Mouse (Mus musculus) intestine, embryonic 14.5 days (tissue): ENCODE data around the gene Asic2. TPM values are rescaled to one million over a fixed set of nuclear protein-coding genes. Genes with fewer than 3 reads are reported as not detected.

Source experiments
- ATAC-seq: fragments of 200-750 bp; cut with Nextera tagmentation; replicated peaks from 2 replicates; pipeline ENCODE4 v1.8.0; 2017; ENCODE audit warnings: low read depth, moderate number of reproducible peaks, moderate TSS enrichment, moderate library complexity; ENCODE audit not compliant: low FRiP score, low TSS enrichment
- DNase-seq: peaks from one replicate; pipeline ENCODE4 v3.0.0-alpha.2; 2018; ENCODE audit warnings: low spot score
- H3K27ac ChIP-seq: fragments of 300-500 bp; sonication (generic); 2 replicates; pipeline ENCODE4 v1.5.1; 2014; ENCODE audit warnings: low read depth, mild to moderate bottlenecking, control low read depth
- H3K27me3 ChIP-seq: fragments of 300-500 bp; sonication (generic); replicated peaks from 2 replicates; pipeline ENCODE4 v1.6.1; 2014; ENCODE audit warnings: low read length, control low read depth; ENCODE audit not compliant: control insufficient read depth, insufficient read depth
- H3K36me3 ChIP-seq: fragments of 300-500 bp; sonication (generic); 2 replicates; pipeline ENCODE4 v1.6.1; 2014; ENCODE audit warnings: low read length, control low read depth; ENCODE audit not compliant: control insufficient read depth, insufficient read depth
- H3K4me1 ChIP-seq: fragments of 300-500 bp; sonication (generic); replicated peaks from 2 replicates; pipeline ENCODE4 v1.6.1; 2014; ENCODE audit warnings: low read length, control low read depth, mixed read lengths; ENCODE audit not compliant: control insufficient read depth, insufficient read depth
- H3K4me2 ChIP-seq: fragments of 300-500 bp; sonication (generic); 2 replicates; pipeline ENCODE4 v1.6.1; 2014; ENCODE audit warnings: low read length
- H3K4me3 ChIP-seq: fragments of 300-500 bp; sonication (generic); 2 replicates; pipeline ENCODE4 v1.5.1; 2014; ENCODE audit warnings: low read depth, low read length, control low read depth, mixed read lengths
- H3K9ac ChIP-seq: fragments of 300-500 bp; sonication (generic); 2 replicates; pipeline ENCODE4 v1.6.1; 2014; ENCODE audit warnings: mild to moderate bottlenecking, low read length
- H3K9me3 ChIP-seq: fragments of 300-500 bp; sonication (generic); 2 replicates; pipeline ENCODE4 v1.6.1; 2016; ENCODE audit warnings: low read length, control low read depth; ENCODE audit not compliant: control insufficient read depth
- WGBS: fragments of 180-500 bp; shearing (Covaris S2); extraction: QIAGEN DNeasy Blood & Tissue Kit; methylation state at CpG from one replicate; pipeline ENCODE4 v1.1.7; 2014; 5-methylcytosine and 5-hydroxymethylcytosine counted together
- polyA plus RNA-seq: library from polyadenylated mRNA; unstranded; fragments of >200 nt; fragmentation: Nextera tagmentation; extraction: Ambion mirVana; gene quantifications from 2 replicates; pipeline ENCODE4 v1.2.1, GENCODE M21; 2014

The Asic2 gene
- polyA plus RNA-seq, 1 experiment from 2014 or later = 0.22 TPM

DNA sequence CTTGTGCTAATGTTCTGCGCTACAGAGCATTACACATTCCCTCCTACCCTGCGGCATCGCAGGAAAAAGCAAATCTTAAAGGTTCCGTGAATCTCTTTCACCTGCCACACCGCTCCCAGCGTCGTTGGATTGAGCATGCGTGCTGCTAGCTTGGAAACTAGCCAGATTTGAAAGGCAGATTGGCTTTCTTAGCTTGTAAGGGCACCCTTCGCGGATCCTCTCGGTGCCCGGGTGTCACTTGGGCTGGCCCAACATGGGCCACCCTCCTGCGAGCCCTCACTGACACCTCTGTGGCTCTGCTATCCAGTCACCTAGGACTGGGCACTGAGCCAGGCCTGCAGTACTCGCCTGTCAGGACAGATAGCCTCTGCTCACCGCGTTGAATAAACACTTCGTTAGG, 380.3 kb downstream of the Asic2 start:
- WGBS = 61% methylated on average over 17 of the region's 17 CpGs
- Histone ChIP-seq H3K27ac (no peak overlapping the region), H3K27me3 (no peaks in the 10 kb centered on the region), H3K4me2 (no peak overlapping the region), H3K9me3 (no peaks in the 10 kb centered on the region), H3K36me3 (no peaks in the 10 kb centered on the region), H3K4me1 (no peaks in the 10 kb centered on the region), H3K9ac (no peak overlapping the region), H3K4me3 (no peak overlapping the region)
- ATAC-seq (no peak), DNase-seq (no peak)

DNA sequence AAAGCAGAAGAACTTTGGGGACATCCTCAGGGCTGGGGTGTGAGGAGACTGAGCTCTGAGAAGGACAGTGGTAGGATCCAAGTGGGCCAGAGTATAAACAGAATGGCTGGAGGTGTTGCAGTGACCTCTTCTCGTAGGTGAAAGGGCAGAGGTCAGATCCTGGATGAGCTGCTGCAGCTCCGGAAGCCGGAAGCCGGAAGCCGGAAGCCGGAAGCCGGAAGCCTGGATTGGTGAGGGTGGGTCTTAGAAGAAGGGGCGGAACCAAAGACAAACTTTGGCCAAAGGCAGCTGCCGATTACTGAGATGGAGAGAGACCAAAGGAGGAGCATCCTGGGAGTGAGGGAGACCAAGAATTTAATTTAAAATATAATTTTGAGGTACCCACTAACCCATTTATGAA, 381.1 kb downstream of the Asic2 start:
- no peak for DNase-seq
- H3K27ac ChIP-seq = no peak overlapping the region
- 71% methylated on average over 9 of the region's 9 CpGs for WGBS
- no peaks in the 10 kb centered on the region for H3K36me3 ChIP-seq
- no peak overlapping the region for H3K4me3 ChIP-seq
- no peaks in the 10 kb centered on the region for H3K9me3 ChIP-seq
- H3K4me1 ChIP-seq = no peaks in the 10 kb centered on the region
- ATAC-seq = no peak
- H3K27me3 ChIP-seq = no peaks in the 10 kb centered on the region
- H3K9ac ChIP-seq = no peak overlapping the region
- no peak overlapping the region for H3K4me2 ChIP-seq

DNA sequence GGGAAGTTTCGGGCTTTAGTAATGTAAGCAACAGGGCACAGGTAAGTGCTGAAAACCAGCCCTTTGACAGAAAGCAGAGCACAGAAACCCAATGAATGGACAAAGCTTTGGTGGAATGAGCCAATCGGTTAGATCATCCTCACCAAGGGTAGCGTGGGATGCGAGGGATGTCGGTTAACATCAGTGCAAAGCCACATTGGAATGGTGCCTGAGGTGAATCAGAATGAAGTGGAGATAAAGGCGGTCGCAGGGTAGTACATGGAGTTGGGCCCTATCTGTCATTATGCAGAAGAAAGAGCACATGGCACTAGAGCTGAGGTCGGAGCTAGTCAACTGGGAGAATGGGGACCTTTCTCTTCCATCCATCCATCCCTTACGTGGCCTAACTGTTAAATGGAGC, 383.8 kb downstream of the Asic2 start:
- ATAC-seq (no peak), DNase-seq (no peak)
- H3K27ac ChIP-seq = no peak overlapping the region
- no peak overlapping the region for H3K4me2 ChIP-seq
- 88% methylated on average over 9 of the region's 9 CpGs for WGBS
- no peaks in the 10 kb centered on the region for H3K27me3 ChIP-seq
- H3K9me3 ChIP-seq = no peaks in the 10 kb centered on the region
- H3K36me3 ChIP-seq = no peaks in the 10 kb centered on the region
- no peaks in the 10 kb centered on the region for H3K4me1 ChIP-seq
- no peak overlapping the region for H3K9ac ChIP-seq
- H3K4me3 ChIP-seq = no peak overlapping the region

DNA sequence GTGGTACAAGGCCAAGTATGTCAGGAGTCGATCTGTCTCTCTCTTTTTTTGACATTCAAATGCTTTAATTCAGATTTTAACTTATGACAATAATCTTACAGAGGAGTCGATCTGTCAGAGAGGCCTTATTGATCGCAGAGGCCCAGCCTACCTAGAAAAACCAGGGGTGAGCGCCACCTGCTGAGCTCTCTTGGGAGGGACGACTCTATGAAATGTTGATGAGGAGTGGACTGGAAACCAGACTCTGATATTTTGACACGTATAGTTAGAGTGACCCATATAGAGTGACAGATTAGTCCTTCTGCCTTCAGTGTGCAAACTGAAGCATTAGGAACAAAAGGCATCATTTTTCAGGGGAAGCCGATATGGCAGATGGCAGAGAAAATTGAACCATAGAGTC, 385.1 kb downstream of the Asic2 start:
- Histone ChIP-seq H3K36me3 (no peaks in the 10 kb centered on the region), H3K9me3 (no peaks in the 10 kb centered on the region), H3K4me1 (no peaks in the 10 kb centered on the region), H3K4me3 (no peak overlapping the region), H3K27ac (no peak overlapping the region), H3K4me2 (no peak overlapping the region), H3K9ac (no peak overlapping the region), H3K27me3 (no peaks in the 10 kb centered on the region)
- ATAC-seq (no peak), DNase-seq (no peak)
- WGBS = 71% methylated on average over 7 of the region's 7 CpGs

DNA sequence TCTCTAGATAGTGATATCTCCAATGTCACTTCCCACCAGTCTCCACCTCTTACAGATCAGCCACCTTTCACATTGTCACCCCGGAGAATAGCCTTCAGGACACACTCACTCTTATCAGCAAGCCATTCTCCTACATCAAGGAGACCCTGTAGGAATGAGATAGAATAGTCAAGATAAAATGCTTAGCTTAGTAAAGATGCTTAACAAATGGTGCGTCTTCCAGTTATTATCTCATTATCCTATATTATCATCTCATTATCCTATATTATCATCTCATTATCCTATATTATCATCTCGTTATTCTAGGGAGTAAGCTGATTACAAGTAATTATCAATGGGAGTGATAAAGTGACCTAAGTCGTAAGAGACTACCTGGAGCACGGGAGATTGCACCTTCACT, 386.1 kb downstream of the Asic2 start:
- no peak overlapping the region for H3K9ac ChIP-seq
- no peaks in the 10 kb centered on the region for H3K27me3 ChIP-seq
- H3K4me2 ChIP-seq = no peak overlapping the region
- 67% methylated on average over 5 of the region's 5 CpGs for WGBS
- no peaks in the 10 kb centered on the region for H3K36me3 ChIP-seq
- no peaks in the 10 kb centered on the region for H3K9me3 ChIP-seq
- no peaks in the 10 kb centered on the region for H3K4me1 ChIP-seq
- ATAC-seq (no peak), DNase-seq (no peak)
- H3K4me3 ChIP-seq = no peak overlapping the region
- H3K27ac ChIP-seq = no peak overlapping the region

DNA sequence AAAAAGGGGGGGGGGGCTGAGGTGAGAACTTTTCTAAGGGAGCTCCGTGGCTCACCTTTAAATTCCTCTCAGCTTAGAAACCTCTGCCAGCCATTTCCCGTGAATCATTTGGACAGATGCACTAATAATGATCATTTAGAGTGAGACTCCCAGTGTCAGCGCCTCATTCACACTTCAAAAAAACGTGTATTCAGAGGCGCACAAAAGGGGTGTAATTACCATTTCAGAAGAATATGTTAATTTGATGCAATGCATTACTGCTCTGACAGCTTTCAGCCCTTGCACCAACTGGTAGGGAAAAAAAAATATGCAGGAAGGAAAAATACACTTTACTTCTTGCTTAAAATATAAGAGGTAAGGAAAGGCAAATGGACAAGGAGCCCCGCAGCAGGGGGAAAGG, 388.5 kb downstream of the Asic2 start:
- ATAC-seq = no peak
- H3K4me3 ChIP-seq = no peak overlapping the region
- H3K27ac ChIP-seq = no peak overlapping the region
- WGBS = 28% methylated on average over 6 of the region's 6 CpGs
- no peaks in the 10 kb centered on the region for H3K9me3 ChIP-seq
- no peak overlapping the region for H3K9ac ChIP-seq
- H3K27me3 ChIP-seq = no peaks in the 10 kb centered on the region
- no peak overlapping the region for H3K4me2 ChIP-seq
- DNase-seq = no peak
- H3K4me1 ChIP-seq = no peaks in the 10 kb centered on the region
- no peaks in the 10 kb centered on the region for H3K36me3 ChIP-seq

DNA sequence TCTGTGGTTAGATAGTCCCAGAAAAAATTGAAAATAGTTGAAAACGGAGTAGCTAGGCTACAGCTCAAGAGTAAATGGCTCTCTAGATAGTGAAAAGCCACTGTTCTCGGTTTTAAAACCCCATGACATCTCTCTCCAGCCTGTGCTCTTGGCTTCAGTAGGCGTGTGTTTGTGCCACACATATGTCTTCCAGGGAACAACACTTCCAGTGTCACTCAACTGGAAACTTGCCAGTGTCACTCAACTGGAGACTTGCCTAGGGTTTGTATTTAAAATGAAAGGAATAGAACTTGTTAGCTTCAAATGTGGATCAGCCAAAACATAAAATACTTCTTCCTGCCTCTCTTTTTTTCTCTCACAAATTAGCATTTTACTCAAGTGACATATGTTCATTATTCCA, 397.9 kb downstream of the Asic2 start:
- DNase-seq (no peak), ATAC-seq (no peak)
- no peaks in the 10 kb centered on the region for H3K4me1 ChIP-seq
- H3K4me3 ChIP-seq = no peak overlapping the region
- no peak overlapping the region for H3K9ac ChIP-seq
- no peaks in the 10 kb centered on the region for H3K27me3 ChIP-seq
- H3K27ac ChIP-seq = no peak overlapping the region
- WGBS = 69% methylated on average over 3 of the region's 3 CpGs
- no peak overlapping the region for H3K4me2 ChIP-seq
- H3K9me3 ChIP-seq = no peaks in the 10 kb centered on the region
- no peaks in the 10 kb centered on the region for H3K36me3 ChIP-seq

DNA sequence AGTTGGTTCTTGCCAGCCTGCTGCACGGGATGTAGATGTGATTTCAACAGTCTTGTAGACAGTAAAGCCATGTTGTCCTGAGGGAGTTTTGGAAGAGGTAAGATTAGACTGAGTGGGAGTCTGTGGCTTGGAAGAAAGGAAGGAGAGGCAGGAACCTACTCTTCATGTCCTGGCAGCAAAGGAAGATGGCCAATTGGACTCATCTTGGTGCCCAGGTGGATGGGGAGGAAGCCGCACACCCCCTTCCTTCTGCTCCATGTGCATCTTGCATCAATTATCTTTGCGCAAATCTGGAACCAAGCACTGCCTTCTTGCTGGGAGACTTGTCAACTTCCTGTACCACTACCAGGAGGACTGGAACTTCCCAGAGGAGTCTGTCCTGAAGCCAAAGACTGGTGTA, 403.4 kb downstream of the Asic2 start:
- ATAC-seq (no peak), DNase-seq (no peak)
- no peak overlapping the region for H3K4me3 ChIP-seq
- no peak overlapping the region for H3K4me2 ChIP-seq
- no peaks in the 10 kb centered on the region for H3K4me1 ChIP-seq
- no peaks in the 10 kb centered on the region for H3K9me3 ChIP-seq
- no peaks in the 10 kb centered on the region for H3K27me3 ChIP-seq
- no peak overlapping the region for H3K27ac ChIP-seq
- no peak overlapping the region for H3K9ac ChIP-seq
- H3K36me3 ChIP-seq = no peaks in the 10 kb centered on the region
- WGBS = 92% methylated on average over 3 of the region's 3 CpGs

DNA sequence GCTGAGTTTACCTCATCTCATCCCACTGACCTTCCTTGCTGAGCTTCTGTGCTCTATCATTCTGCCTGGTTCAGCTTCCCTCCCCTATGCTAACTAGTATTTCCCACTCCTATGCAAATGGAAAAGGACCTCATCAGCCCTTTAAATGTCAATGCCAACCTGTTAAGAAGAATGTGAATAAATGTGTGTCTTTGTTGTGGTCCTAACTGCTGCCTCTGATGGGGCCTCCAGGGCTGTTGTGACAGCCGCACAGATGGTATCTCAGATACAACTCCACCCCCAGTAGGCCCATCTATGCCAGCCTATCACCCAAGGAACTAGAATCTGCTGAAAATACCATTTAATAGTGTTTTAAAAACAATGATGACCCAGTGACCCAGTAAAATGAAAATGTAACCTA, 407.9 kb downstream of the Asic2 start:
- Histone ChIP-seq H3K4me1 (no peaks in the 10 kb centered on the region), H3K27me3 (no peaks in the 10 kb centered on the region), H3K9me3 (no peaks in the 10 kb centered on the region), H3K4me2 (no peak overlapping the region), H3K9ac (no peak overlapping the region), H3K27ac (no peak overlapping the region), H3K36me3 (no peaks in the 10 kb centered on the region), H3K4me3 (no peak overlapping the region)
- ATAC-seq = no peak
- 79% methylated on average over 1 of the region's 1 CpGs for WGBS
- no peak for DNase-seq
